Mouse (Mus musculus) mature B cell (primary cell): Measurements from ENCODE around the gene Loxl4.

Experiments used
- in situ Hi-C: fragments of 300-500 bp; cut with MboI; formaldehyde crosslinking; loops from 2 replicates; pipeline ENCODE4 v1.14.3; 2019

Loxl4 gene

DNA sequence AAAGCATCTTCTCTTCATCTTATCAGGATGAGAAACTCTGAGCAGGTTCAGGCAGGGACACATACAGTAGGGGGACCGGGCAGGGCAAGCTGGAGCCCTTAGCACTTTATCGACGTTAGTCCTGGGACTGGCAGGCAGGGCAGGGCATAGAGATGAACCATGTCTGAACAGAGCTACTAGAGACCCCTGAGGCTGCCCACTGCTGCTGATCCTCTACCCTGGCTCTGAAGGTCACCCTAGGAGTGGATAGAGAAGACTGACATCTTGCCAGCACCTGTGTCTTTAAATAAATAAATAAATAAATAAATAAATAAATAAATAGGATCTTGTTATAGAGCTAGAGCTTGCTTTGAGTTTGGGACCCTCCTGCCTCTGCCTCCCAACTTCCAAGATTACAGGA is 2.9 kb downstream of the Loxl4 start:
- in situ Hi-C loops: no loop called here

DNA sequence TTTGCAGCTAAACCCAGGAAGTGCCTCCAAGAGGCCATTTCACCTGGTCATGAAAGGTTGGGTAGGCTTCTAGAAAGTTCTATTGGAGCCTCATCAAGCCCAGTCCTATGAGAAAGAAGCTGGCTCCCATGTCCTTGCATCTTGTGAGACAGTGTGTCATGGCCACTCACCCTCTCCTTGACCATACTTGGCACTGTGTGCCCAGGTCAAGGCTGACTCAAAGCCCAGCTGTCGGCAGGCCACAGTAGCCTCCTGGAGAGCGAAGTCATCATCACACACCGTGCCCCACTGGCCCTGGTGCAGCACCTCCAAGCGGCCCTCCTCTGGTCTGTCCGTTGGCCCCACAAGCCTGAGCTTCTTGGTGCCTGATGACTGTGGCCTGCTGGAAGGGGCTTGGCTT is 4.5 kb downstream of the Loxl4 start:
- in situ Hi-C loops: no loop called here

- in situ Hi-C loops: no loop called here
These were observed 10.0 kb downstream of the Loxl4 start for GRCm38 (mm10) chr19:42602576-42602975.

- in situ Hi-C loops: no loop called here
These were observed 10.6 kb downstream of the Loxl4 start for GRCm38 (mm10) chr19:42602041-42602440.

- in situ Hi-C loops: no loop called here
These were observed 11.2 kb downstream of the Loxl4 start for GRCm38 (mm10) chr19:42601445-42601844.

DNA sequence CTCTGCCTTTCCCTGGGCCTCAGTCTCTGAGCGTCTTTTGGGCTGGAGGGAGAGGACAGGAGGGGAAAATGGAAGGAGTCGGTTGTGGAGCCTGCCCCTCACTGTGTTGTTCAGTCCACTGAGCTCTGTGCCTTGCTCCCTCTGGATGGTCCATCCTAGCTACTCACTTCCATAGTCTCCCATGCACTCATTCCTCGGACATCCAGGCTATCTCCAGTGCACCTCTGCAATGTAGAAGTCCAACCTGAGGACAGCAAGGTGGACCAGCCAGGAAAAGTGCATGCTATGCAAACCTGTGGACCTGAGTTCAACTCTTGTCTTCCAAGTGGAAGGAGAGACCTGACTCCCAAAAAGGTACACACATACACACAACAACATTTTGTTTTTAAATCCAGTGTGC is 12.0 kb downstream of the Loxl4 start:
- in situ Hi-C loops: no loop called here

DNA sequence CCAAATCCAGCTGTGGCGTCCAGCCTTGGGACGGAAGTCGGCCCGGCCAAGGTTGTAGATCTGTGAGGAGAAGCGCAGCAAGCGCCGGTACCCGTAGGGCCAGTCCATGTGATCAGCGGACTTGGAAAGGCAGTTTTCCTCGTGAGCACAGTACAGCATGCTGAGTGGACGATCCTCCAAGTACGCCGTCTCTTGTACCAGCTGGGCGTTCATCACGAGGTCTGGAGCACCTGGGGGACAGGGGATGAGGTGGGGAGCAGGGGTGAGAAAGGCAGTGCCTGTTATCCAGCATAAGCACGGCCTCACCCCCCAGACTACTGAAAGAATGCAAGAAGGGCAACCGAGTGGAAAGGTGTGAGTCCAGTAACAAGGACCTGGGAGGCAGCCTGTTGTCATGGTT is 12.7 kb downstream of the Loxl4 start:
- in situ Hi-C loops: no loop called here

DNA sequence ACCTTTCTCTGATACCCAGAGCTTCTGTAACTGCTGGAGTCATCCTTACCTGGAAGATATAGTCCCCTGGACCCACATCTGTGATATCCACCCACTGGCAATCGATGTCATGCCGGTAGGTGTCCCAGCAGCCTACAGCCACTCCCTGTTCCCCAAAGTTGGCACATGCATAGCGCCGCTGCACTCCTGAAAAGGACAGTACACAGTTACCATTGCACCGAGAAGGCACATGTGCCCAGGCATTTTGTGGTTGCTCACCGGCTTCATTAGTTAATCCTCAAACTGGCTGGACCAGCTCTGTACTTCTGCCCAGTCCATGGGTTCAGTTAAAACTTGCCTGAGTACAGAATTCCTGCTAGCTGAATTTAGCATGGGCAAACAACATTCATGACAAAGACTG is 14.7 kb downstream of the Loxl4 start:
- in situ Hi-C loops: no loop called here

DNA sequence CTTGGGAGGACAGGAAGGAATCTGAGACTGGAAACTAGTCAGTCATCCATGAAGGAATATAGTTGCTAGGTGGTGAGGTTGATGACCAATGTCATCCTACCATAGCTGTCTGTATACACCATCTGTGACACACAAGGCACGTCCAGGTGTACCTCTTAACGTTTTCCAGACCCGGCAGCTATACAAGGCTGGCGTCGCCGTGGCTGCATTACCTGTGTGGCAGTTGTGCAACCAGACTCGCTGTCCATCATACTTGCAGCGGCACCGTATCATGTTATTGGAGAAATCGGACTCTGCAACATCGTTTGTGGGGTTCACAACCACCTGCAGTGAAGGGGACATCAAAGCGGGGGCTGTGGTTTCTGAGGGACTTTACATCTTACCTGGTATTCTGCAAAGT is 15.3 kb downstream of the Loxl4 start:
- in situ Hi-C loops: no loop called here

DNA sequence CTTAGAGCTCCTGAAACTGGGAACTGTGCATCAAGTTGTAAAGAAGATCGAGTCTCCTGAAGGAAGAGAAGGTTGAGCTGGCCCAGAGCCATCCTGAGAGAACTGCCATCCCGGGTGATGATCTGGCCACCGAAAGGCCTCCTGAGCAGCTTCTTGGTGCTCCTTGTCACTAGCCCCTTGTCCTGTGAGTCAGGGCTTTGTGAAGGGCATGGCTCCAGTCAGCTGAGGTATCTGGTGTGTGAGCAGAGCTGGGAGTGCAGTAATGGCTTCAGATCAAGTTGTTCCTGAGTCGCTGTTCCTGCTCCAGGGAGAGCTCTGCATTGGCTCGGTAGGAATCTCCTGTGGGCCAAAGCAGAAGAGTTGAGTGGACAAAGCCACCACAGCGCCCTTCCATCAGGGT is 17.5 kb downstream of the Loxl4 start:
- in situ Hi-C loops: no loop called here

- in situ Hi-C loops: no loop called here
These were observed 19.2 kb downstream of the Loxl4 start for GRCm38 (mm10) chr19:42593456-42593855.

- in situ Hi-C loops: no loop called here
These were observed 21.1 kb downstream of the Loxl4 start for GRCm38 (mm10) chr19:42591534-42591933.

- in situ Hi-C loops: no loop called here
These were observed 23.4 kb downstream of the Loxl4 start for GRCm38 (mm10) chr19:42589246-42589645.

DNA sequence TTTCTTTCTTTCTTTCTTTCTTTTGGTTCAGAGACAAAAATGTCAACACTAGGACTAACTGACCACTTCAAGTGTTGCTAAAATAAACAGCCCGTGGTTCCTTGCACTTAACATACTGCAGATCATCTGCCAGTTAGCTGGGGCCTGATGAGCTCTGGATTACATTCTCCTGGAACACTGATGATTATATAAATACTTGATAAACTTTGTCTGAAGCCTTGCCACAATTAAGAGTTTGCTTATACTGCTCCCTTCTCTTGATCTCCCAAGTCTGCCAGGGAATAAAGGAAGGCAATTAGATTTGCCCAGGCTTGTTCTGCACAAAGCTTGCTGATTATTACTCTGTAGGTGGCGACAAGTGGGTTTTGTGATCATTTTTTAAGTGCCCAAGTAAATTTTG is 24.9 kb downstream of the Loxl4 start:
- in situ Hi-C loops: no loop called here

GRCm38 (mm10) chr19:42584188-42584587 is 28.4 kb downstream of the Loxl4 start:
- in situ Hi-C loops: no loop called here

DNA sequence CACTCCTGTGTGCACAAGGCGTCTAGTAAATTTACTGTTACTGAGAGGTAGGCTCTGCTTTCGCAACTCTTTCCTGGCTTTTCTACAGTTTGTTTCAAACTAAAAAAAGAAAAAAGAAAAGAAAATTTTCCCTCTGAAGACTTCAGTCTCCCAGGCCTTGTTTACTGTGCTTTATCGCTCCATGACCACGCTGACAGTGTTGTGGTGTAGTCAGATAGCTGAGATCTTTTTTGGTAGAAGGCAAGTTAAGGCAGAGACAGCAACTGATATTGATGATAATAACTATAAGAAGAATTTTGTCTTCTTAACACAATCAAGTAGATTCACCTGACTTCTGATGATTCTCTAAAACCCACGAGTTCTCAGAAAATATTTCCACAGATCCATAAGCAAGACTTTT is 28.9 kb downstream of the Loxl4 start:
- in situ Hi-C loops: no loop called here

GRCm38 (mm10) chr19:42582811-42583370 is 29.7 kb downstream of the Loxl4 start:
- in situ Hi-C loops: no loop called here

GRCm38 (mm10) chr19:42580701-42581100 is 31.9 kb downstream of the Loxl4 start:
- in situ Hi-C loops: no loop called here

GRCm38 (mm10) chr19:42578631-42579030 is 34.0 kb downstream of the Loxl4 start:
- in situ Hi-C loops: no loop called here

- in situ Hi-C loops: no loop called here
These were observed 35.8 kb downstream of the Loxl4 start for GRCm38 (mm10) chr19:42576856-42577255.

- in situ Hi-C loops: no loop called here
These were observed 37.3 kb downstream of the Loxl4 start for GRCm38 (mm10) chr19:42575317-42575716.

- in situ Hi-C loops: no loop called here
These were observed 41.3 kb downstream of the Loxl4 start for GRCm38 (mm10) chr19:42571291-42571690.

DNA sequence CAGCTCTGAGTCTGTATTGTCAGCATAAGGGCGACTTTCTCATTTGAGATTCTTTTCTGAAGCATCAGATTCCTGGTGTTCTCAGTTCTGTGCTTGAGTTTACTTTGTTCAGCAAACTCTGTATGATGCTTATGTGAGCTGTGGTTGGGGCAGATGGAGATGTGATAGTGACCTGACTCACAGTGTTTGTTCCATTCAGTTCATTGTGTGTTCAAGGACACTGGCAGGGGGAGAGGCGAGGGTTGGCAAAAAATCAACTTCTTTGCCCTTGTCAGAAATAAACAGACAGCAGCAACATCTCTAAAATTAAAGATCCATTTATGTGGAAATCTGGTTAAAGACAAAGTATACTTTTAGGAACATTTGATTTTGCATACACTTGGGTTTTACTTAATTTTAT is 43.5 kb downstream of the Loxl4 start:
- in situ Hi-C loops: no loop called here

GRCm38 (mm10) chr19:42567020-42567419 is 45.6 kb downstream of the Loxl4 start:
- in situ Hi-C loops: no loop called here
